Mouse (Mus musculus) lung, adult 2 months (tissue): ENCODE data around the gene Hes7.

Experiments used
- CTCF ChIP-seq: fragments of 200-500 bp; IDR thresholded peaks from 2 replicates; pipeline ENCODE4 v1.5.1; 2011; ENCODE audit warnings: mild to moderate bottlenecking, low read length, control low read depth; ENCODE audit not compliant: insufficient read depth
- POLR2A ChIP-seq: fragments of 200-500 bp; IDR thresholded peaks from 2 replicates; pipeline ENCODE4 v1.6.1; 2011; ENCODE audit warnings: low read depth, mild to moderate bottlenecking, control low read depth, low read length, borderline replicate concordance; ENCODE audit errors: extremely low read depth

GRCm38 (mm10) chr11:69088103-69088855 lies 31.9 kb upstream of the Hes7 start, which contains the start of gene Vamp2:
- TF ChIP-seq CTCF (no peak), POLR2A (0 out of 2 replicates have a peak, but pooled peaks have one; percentile 47)
